Mouse (Mus musculus): ENCODE data around the gene Slc26a1. TPM values are rescaled to one million over a fixed set of nuclear protein-coding genes. Genes with fewer than 3 reads are reported as not detected.
A peak's percentile ranks its signal among the peaks of the same experiment; 100 is the strongest.

Gene Slc26a1
- polyA plus RNA-seq, 1 experiment, result 0.07 TPM

- DNase-seq (ENCODE audit: low spot score), result no peak
Measured at GRCm38 (mm10) chr5:108691152-108691551, 15.8 kb upstream of the Slc26a1 start.

- DNase-seq (ENCODE audit: low spot score), result no peak
Measured at GRCm38 (mm10) chr5:108689091-108689490, 13.7 kb upstream of the Slc26a1 start.

GRCm38 (mm10) chr5:108680871-108681270 is 5.5 kb upstream of the Slc26a1 start:
- DNase-seq (ENCODE audit: low spot score), result no peak

- DNase-seq (ENCODE audit: low spot score), result no peak
Measured at GRCm38 (mm10) chr5:108679909-108680308, 4.5 kb upstream of the Slc26a1 start.

- DNase-seq (ENCODE audit: low spot score), result no peak
Measured at GRCm38 (mm10) chr5:108678296-108678854, 3.0 kb upstream of the Slc26a1 start.

GRCm38 (mm10) chr5:108677605-108678295 is 2.4 kb upstream of the Slc26a1 start:
- no peak for DNase-seq (ENCODE audit: low spot score)

GRCm38 (mm10) chr5:108676772-108677498 is 1.6 kb upstream of the Slc26a1 start:
- DNase-seq (ENCODE audit: low spot score), result no peak

GRCm38 (mm10) chr5:108674624-108675023 is 745 bp downstream of the Slc26a1 start:
- DNase-seq (ENCODE audit: low spot score), result no peak

- no peak for DNase-seq (ENCODE audit: low spot score)
Measured at GRCm38 (mm10) chr5:108671757-108672156, 3.6 kb downstream of the Slc26a1 start.

- no peak for DNase-seq (ENCODE audit: low spot score)
Measured at GRCm38 (mm10) chr5:108670785-108671184, 4.6 kb downstream of the Slc26a1 start.

GRCm38 (mm10) chr5:108669986-108670385 is 5.4 kb downstream of the Slc26a1 start:
- no peak for DNase-seq (ENCODE audit: low spot score)

GRCm38 (mm10) chr5:108668977-108669936 is 6.1 kb downstream of the Slc26a1 start, which contains the start of gene Dgkq:
Dgkq (minus strand) TSS chr5:108669672.
- DNase-seq (ENCODE audit: low spot score), result peak; percentile 82

- DNase-seq (ENCODE audit: low spot score), result no peak
Measured at GRCm38 (mm10) chr5:108668387-108668932, 6.9 kb downstream of the Slc26a1 start.

GRCm38 (mm10) chr5:108667370-108667769 is 8.0 kb downstream of the Slc26a1 start:
- no peak for DNase-seq (ENCODE audit: low spot score)

GRCm38 (mm10) chr5:108665066-108665465 is 10.3 kb downstream of the Slc26a1 start:
- no peak for DNase-seq (ENCODE audit: low spot score)

GRCm38 (mm10) chr5:108662772-108663171 is 12.6 kb downstream of the Slc26a1 start:
- no peak for DNase-seq (ENCODE audit: low spot score)

- peak; percentile 78 for DNase-seq (ENCODE audit: low spot score)
Measured at GRCm38 (mm10) chr5:108660632-108661268, 14.6 kb downstream of the Slc26a1 start.

- DNase-seq (ENCODE audit: low spot score), result no peak
Measured at GRCm38 (mm10) chr5:108659698-108660631, 15.4 kb downstream of the Slc26a1 start, which contains the start of gene Idua. Idua (plus strand) TSS chr5:108660331.

GRCm38 (mm10) chr5:108658611-108659010 is 16.8 kb downstream of the Slc26a1 start:
- no peak for DNase-seq (ENCODE audit: low spot score)

GRCm38 (mm10) chr5:108657406-108657805 is 18.0 kb downstream of the Slc26a1 start:
- no peak for DNase-seq (ENCODE audit: low spot score)
